Mouse (Mus musculus): Measurements from ENCODE around the gene Spib. TPM values are rescaled to one million over a fixed set of nuclear protein-coding genes. Genes with fewer than 3 reads are reported as not detected.

The Spib gene
- polyA plus RNA-seq, 1 experiment from 2014 or later, result not detected

DNA sequence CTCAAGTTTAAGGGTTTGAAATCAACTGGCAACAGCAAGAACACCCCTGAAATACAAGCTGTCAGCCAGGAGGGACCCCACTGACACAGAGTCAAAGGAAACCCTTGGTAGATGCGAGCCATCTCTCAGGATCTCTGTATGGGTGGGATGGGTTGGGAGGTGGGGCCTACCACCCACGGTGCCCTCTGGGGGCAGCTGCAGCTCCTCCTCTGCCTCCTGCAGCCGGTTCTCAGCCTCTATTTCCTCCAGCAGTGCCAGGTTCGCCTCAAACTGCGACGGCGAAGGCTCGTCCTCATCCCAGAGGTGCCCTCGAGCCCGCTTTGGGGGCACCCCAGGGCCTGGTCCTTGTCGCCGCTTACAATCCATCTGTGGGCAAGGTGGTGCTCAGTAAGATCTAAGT is 11.2 kb upstream of the Spib start:
- Histone ChIP-seq H3K27me3 (ENCODE audit: control insufficient read depth, insufficient read depth, low read length) (no peaks in the 10 kb centered on the region), H3K9ac (replicated peaks; ENCODE audit: low read depth, low read length) (no peak overlapping the region), H3K36me3 (ENCODE audit: control insufficient read depth, insufficient read depth, low read length) (peaks cover 36% of the 10 kb centered on the region), H3K4me3 (ENCODE audit: low read depth, low read length) (no peak overlapping the region), H3K9me3 (ENCODE audit: control insufficient read depth, low read depth, low read length) (peaks cover 3% of the 10 kb centered on the region; the same call in 1 of the 2 replicates), H3K4me1 (ENCODE audit: control insufficient read depth, insufficient read depth, low read length) (peaks cover 12% of the 10 kb centered on the region), H3K27ac (ENCODE audit: low read length) (no peak overlapping the region), H3K4me2 (replicated peaks; ENCODE audit: low read depth, low read length) (no peak overlapping the region)
- ATAC-seq (ENCODE audit: insufficient number of reproducible peaks, insufficient read depth, low FRiP score, low read depth), result no peak
- 81% methylated on average over 12 of the region's 12 CpGs for WGBS

DNA sequence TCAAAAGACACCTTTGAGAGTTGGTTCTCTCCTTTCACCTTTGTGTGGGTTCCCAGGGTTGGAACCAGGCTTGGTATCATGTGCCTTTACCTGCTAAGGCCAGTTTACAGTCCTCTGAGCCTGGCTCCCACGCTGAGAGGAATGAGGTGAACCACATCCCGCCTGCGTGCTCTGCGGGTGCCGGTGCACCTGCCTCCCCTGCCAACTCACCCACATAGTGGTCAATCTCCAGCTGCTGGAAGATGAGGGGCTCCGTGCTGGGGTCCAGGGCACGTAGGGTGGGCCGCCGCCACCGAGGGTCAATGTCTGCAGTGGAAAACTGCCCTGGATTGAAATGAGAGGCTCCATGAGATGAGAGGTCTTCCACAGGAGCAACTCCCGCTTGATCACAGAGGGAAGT is 10.7 kb upstream of the Spib start:
- WGBS, result 91% methylated on average over 11 of the region's 11 CpGs
- Histone ChIP-seq H3K4me1 (ENCODE audit: control insufficient read depth, insufficient read depth, low read length) (peaks cover 6% of the 10 kb centered on the region), H3K4me3 (ENCODE audit: low read depth, low read length) (no peak overlapping the region), H3K4me2 (replicated peaks; ENCODE audit: low read depth, low read length) (no peak overlapping the region), H3K27ac (ENCODE audit: low read length) (no peak overlapping the region), H3K27me3 (ENCODE audit: control insufficient read depth, insufficient read depth, low read length) (no peaks in the 10 kb centered on the region), H3K36me3 (ENCODE audit: control insufficient read depth, insufficient read depth, low read length) (peaks cover 40% of the 10 kb centered on the region), H3K9me3 (ENCODE audit: control insufficient read depth, low read depth, low read length) (peaks cover 3% of the 10 kb centered on the region; the same call in 1 of the 2 replicates), H3K9ac (replicated peaks; ENCODE audit: low read depth, low read length) (no peak overlapping the region)
- no peak for ATAC-seq (ENCODE audit: insufficient number of reproducible peaks, insufficient read depth, low FRiP score, low read depth)

GRCm38 (mm10) chr7:44538756-44539624 is 7.1 kb upstream of the Spib start:
- no peak overlapping the region for H3K4me3 ChIP-seq (ENCODE audit: low read depth, low read length)
- H3K4me1 ChIP-seq (ENCODE audit: control insufficient read depth, insufficient read depth, low read length), result no peaks in the 10 kb centered on the region
- H3K36me3 ChIP-seq (ENCODE audit: control insufficient read depth, insufficient read depth, low read length), result peaks cover 57% of the 10 kb centered on the region
- H3K4me2 ChIP-seq (replicated peaks; ENCODE audit: low read depth, low read length), result no peak overlapping the region
- H3K9me3 ChIP-seq (ENCODE audit: control insufficient read depth, low read depth, low read length), result no peaks in the 10 kb centered on the region
- ATAC-seq (ENCODE audit: insufficient number of reproducible peaks, insufficient read depth, low FRiP score, low read depth), result no peak
- no peaks in the 10 kb centered on the region for H3K27me3 ChIP-seq (ENCODE audit: control insufficient read depth, insufficient read depth, low read length)
- 91% methylated on average over 41 of the region's 41 CpGs for WGBS
- no peak overlapping the region for H3K9ac ChIP-seq (replicated peaks; ENCODE audit: low read depth, low read length)
- no peak overlapping the region for H3K27ac ChIP-seq (ENCODE audit: low read length)

DNA sequence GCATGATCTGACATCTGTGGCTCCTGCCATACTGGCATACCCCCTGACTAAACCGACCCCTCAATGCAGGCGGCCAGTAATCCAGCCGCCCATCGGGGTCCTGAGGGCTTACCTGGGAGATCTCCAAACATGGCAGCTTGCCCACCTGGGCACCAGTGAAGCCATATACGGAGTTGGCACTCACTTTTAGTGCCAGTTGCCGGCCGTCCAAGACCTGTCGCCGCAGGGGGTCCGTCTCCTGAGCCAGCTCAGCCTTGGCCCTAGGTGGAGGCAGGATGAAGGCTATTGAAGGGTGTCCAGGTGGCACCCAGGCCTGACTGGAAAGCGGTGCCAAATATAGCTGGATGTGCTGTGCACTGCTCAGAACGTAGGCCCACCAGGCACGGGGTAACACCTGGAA is 5.6 kb upstream of the Spib start:
- H3K27ac ChIP-seq (ENCODE audit: low read length), result no peak overlapping the region
- no peak overlapping the region for H3K4me2 ChIP-seq (replicated peaks; ENCODE audit: low read depth, low read length)
- H3K9ac ChIP-seq (replicated peaks; ENCODE audit: low read depth, low read length), result no peak overlapping the region
- H3K4me3 ChIP-seq (ENCODE audit: low read depth, low read length), result no peak overlapping the region
- no peaks in the 10 kb centered on the region for H3K4me1 ChIP-seq (ENCODE audit: control insufficient read depth, insufficient read depth, low read length)
- WGBS, result 91% methylated on average over 13 of the region's 13 CpGs
- no peaks in the 10 kb centered on the region for H3K9me3 ChIP-seq (ENCODE audit: control insufficient read depth, low read depth, low read length)
- peaks cover 55% of the 10 kb centered on the region for H3K36me3 ChIP-seq (ENCODE audit: control insufficient read depth, insufficient read depth, low read length)
- no peak for ATAC-seq (ENCODE audit: insufficient number of reproducible peaks, insufficient read depth, low FRiP score, low read depth)
- no peaks in the 10 kb centered on the region for H3K27me3 ChIP-seq (ENCODE audit: control insufficient read depth, insufficient read depth, low read length)

- no peak overlapping the region for H3K4me2 ChIP-seq (replicated peaks; ENCODE audit: low read depth, low read length)
Observed at GRCm38 (mm10) chr7:44537009-44537408, 5.1 kb upstream of the Spib start.

DNA sequence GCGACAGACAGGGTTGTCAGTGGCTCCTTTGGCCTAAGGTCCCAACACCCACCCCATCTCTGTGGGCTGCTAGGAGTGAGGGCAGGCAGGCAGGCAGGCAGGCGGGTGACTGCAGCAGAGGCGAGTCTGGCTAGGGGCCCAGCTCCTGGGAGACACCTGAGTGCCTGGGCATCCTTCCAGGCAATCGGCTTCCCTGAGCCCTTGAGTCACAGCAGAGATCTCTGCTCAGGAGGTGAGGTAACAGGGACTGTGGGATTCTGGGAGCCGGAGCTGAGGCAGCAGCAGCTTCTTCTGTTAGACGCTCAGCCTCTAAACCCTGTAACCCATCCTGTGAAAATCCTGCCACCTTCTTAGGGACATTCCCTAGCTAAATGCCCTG is 4.7 kb upstream of the Spib start:
- no peaks in the 10 kb centered on the region for H3K9me3 ChIP-seq (ENCODE audit: control insufficient read depth, low read depth, low read length)
- no peak overlapping the region for H3K4me2 ChIP-seq (replicated peaks; ENCODE audit: low read depth, low read length)
- WGBS, result 79% methylated on average over 6 of the region's 6 CpGs
- no peak overlapping the region for H3K4me3 ChIP-seq (ENCODE audit: low read depth, low read length)
- H3K9ac ChIP-seq (replicated peaks; ENCODE audit: low read depth, low read length), result no peak overlapping the region
- ATAC-seq (ENCODE audit: insufficient number of reproducible peaks, insufficient read depth, low FRiP score, low read depth), result no peak
- H3K27ac ChIP-seq (ENCODE audit: low read length), result no peak overlapping the region
- H3K27me3 ChIP-seq (ENCODE audit: control insufficient read depth, insufficient read depth, low read length), result no peaks in the 10 kb centered on the region
- no peaks in the 10 kb centered on the region for H3K4me1 ChIP-seq (ENCODE audit: control insufficient read depth, insufficient read depth, low read length)
- peaks cover 48% of the 10 kb centered on the region for H3K36me3 ChIP-seq (ENCODE audit: control insufficient read depth, insufficient read depth, low read length)

More at GRCm38 (mm10) chr7:44537009-44537408, 5.1 kb upstream of the Spib start:
- WGBS, result 73% methylated on average over 7 of the region's 7 CpGs
- no peaks in the 10 kb centered on the region for H3K27me3 ChIP-seq (ENCODE audit: control insufficient read depth, insufficient read depth, low read length)
- H3K9me3 ChIP-seq (ENCODE audit: control insufficient read depth, low read depth, low read length), result no peaks in the 10 kb centered on the region
- ATAC-seq (ENCODE audit: insufficient number of reproducible peaks, insufficient read depth, low FRiP score, low read depth), result no peak
- no peaks in the 10 kb centered on the region for H3K4me1 ChIP-seq (ENCODE audit: control insufficient read depth, insufficient read depth, low read length)
- H3K4me3 ChIP-seq (ENCODE audit: low read depth, low read length), result no peak overlapping the region
- no peak overlapping the region for H3K9ac ChIP-seq (replicated peaks; ENCODE audit: low read depth, low read length)
- H3K36me3 ChIP-seq (ENCODE audit: control insufficient read depth, insufficient read depth, low read length), result peaks cover 52% of the 10 kb centered on the region
- no peak overlapping the region for H3K27ac ChIP-seq (ENCODE audit: low read length)

GRCm38 (mm10) chr7:44535657-44536589 is 4.1 kb upstream of the Spib start:
- H3K36me3 ChIP-seq (ENCODE audit: control insufficient read depth, insufficient read depth, low read length), result peaks cover 46% of the 10 kb centered on the region

DNA sequence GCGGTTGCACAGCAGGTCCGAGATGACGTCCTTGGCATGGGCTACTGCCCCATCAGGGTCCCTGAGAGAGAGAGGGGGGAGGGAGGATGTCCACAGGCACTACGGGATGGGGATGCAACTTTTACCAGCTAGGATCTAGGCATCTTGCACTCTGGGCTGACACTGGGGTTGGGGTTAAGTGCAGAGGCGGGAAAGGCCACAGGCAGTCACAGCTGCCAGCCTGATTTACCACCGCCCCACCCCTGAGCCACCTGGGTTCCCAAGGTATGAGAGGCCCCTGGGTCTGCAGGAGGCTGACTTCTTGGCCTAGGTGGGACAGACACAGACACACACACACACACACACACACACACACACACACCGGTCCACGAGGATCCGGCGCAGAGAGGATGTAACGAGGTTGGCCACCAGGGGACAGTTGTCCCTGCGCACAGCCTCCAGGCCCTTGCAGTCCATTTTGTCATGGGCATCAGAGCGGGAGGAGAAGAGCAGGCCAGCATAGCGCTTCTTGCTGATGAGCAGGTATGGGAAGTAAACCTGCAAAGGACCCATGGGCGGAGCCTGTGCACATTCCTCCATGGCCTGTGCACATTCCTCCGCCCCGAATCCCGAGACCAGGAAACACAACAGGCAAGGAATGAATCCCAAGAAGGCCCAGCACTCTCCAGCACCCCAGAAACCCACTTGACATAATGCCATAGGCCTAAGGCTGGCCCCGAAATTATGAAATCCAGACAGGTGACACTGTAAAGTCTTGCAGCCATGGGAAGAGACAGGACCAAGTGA is 3.0 kb upstream of the Spib start:
- 88% methylated on average over 19 of the region's 19 CpGs for WGBS
- H3K4me3 ChIP-seq (ENCODE audit: low read depth, low read length), result no peak overlapping the region
- peaks cover 37% of the 10 kb centered on the region for H3K36me3 ChIP-seq (ENCODE audit: control insufficient read depth, insufficient read depth, low read length)
- H3K9me3 ChIP-seq (ENCODE audit: control insufficient read depth, low read depth, low read length), result no peaks in the 10 kb centered on the region
- no peak overlapping the region for H3K4me2 ChIP-seq (replicated peaks; ENCODE audit: low read depth, low read length)
- no peak for ATAC-seq (ENCODE audit: insufficient number of reproducible peaks, insufficient read depth, low FRiP score, low read depth)
- no peak overlapping the region for H3K27ac ChIP-seq (ENCODE audit: low read length)
- H3K4me1 ChIP-seq (ENCODE audit: control insufficient read depth, insufficient read depth, low read length), result no peaks in the 10 kb centered on the region
- no peaks in the 10 kb centered on the region for H3K27me3 ChIP-seq (ENCODE audit: control insufficient read depth, insufficient read depth, low read length)
- no peak overlapping the region for H3K9ac ChIP-seq (replicated peaks; ENCODE audit: low read depth, low read length)

More at GRCm38 (mm10) chr7:44535657-44536589, 4.1 kb upstream of the Spib start:
- Histone ChIP-seq H3K4me1 (ENCODE audit: control insufficient read depth, insufficient read depth, low read length) (no peaks in the 10 kb centered on the region), H3K4me3 (ENCODE audit: low read depth, low read length) (no peak overlapping the region), H3K9ac (replicated peaks; ENCODE audit: low read depth, low read length) (no peak overlapping the region), H3K9me3 (ENCODE audit: control insufficient read depth, low read depth, low read length) (no peaks in the 10 kb centered on the region), H3K27ac (ENCODE audit: low read length) (no peak overlapping the region), H3K27me3 (ENCODE audit: control insufficient read depth, insufficient read depth, low read length) (no peaks in the 10 kb centered on the region), H3K4me2 (replicated peaks; ENCODE audit: low read depth, low read length) (no peak overlapping the region)
- no peak for ATAC-seq (ENCODE audit: insufficient number of reproducible peaks, insufficient read depth, low FRiP score, low read depth)
- 91% methylated on average over 27 of the region's 27 CpGs for WGBS
